In genomic region chr11:22002062-22002782, GRCm38 (mm10) we compare ENCODE assay signal across 8 mouse cellular contexts. TPM values are rescaled to one million over a fixed set of nuclear protein-coding genes. Genes with fewer than 3 reads are reported as not detected.
DNase-seq lines count a peak whose midpoint lies in the region; ATAC-seq lines count a peak whose summit lies in the region.

No protein-coding gene starts in this region.

- H3K27ac ChIP-seq in embryonic facial prominence, embryonic 14.5 days (replicated peaks; ENCODE audit: low read depth, low read length) = peak overlapping the region; percentile 71
- H3K27ac ChIP-seq in hindbrain, embryonic 14.5 days = peak overlapping the region; percentile 47
- H3K27ac ChIP-seq in midbrain, embryonic 11.5 days (ENCODE audit: low read depth, low read length) = peak overlapping the region; percentile 96

- H3K4me1 ChIP-seq in erythroblast, embryonic 14.5 days (ENCODE audit: control insufficient read depth) = no peaks in the 10 kb centered on the region; the same call in 1 of the 2 replicates
- peaks cover 4% of the 10 kb centered on the region; the same call in 1 of the 2 replicates for H3K4me1 ChIP-seq in embryonic facial prominence, embryonic 14.5 days (ENCODE audit: control insufficient read depth, insufficient read depth, low read length)
- H3K4me1 ChIP-seq in hindbrain, embryonic 14.5 days (replicated peaks; ENCODE audit: control insufficient read depth, insufficient read depth, low read length) = peaks cover 8% of the 10 kb centered on the region; the same call in 1 of the 2 replicates
- peaks cover 23% of the 10 kb centered on the region for H3K4me1 ChIP-seq in midbrain, embryonic 11.5 days (ENCODE audit: control insufficient read depth, insufficient read depth, low read length)

- peak overlapping the region; percentile 63 for H3K9ac ChIP-seq in embryonic facial prominence, embryonic 14.5 days (ENCODE audit: low read depth, low read length)
- H3K9ac ChIP-seq in hindbrain, embryonic 14.5 days = peak overlapping the region; percentile 20; the same call in 1 of the 2 replicates
- peak overlapping the region; percentile 97 for H3K9ac ChIP-seq in midbrain, embryonic 11.5 days (ENCODE audit: low read length)

- H3K36me3 ChIP-seq in erythroblast, embryonic 14.5 days (ENCODE audit: control insufficient read depth) = no peaks in the 10 kb centered on the region
- H3K36me3 ChIP-seq in embryonic facial prominence, embryonic 14.5 days (ENCODE audit: control insufficient read depth, insufficient read depth, low read length) = no peaks in the 10 kb centered on the region
- peaks cover 5% of the 10 kb centered on the region; the same call in 1 of the 2 replicates for H3K36me3 ChIP-seq in hindbrain, embryonic 14.5 days (replicated peaks; ENCODE audit: control insufficient read depth, insufficient read depth)
- no peaks in the 10 kb centered on the region for H3K36me3 ChIP-seq in midbrain, embryonic 11.5 days (ENCODE audit: control insufficient read depth, insufficient read depth, low read length)

- DNase-seq in 3T3-L1 (ENCODE audit: low read depth, low spot score) = peak; percentile 45
- no peak for DNase-seq in embryonic facial prominence, embryonic 14.5 days (ENCODE audit: low spot score)
- DNase-seq in hindbrain, embryonic 14.5 days (ENCODE audit: low spot score) = no peak
- peak; percentile 97 for DNase-seq in midbrain, embryonic 11.5 days (ENCODE audit: low spot score, missing footprints)
- DNase-seq in frontal cortex, postnatal 25 days (ENCODE audit: low spot score in 2 of 2) = no peak
- DNase-seq in spleen, adult 18-20 months = no peak

- H3K4me2 ChIP-seq in embryonic facial prominence, embryonic 14.5 days (ENCODE audit: low read depth, low read length) = peak overlapping the region; percentile 89
- H3K4me2 ChIP-seq in hindbrain, embryonic 14.5 days (replicated peaks) = peak overlapping the region; percentile 60
- H3K4me2 ChIP-seq in midbrain, embryonic 11.5 days = peak overlapping the region; percentile 81

- H3K27me3 ChIP-seq in erythroblast, embryonic 14.5 days (ENCODE audit: control insufficient read depth) = peaks cover 100% of the 10 kb centered on the region
- H3K27me3 ChIP-seq in embryonic facial prominence, embryonic 14.5 days (replicated peaks; ENCODE audit: control insufficient read depth, insufficient read depth, low read length) = peaks cover 86% of the 10 kb centered on the region
- peaks cover 96% of the 10 kb centered on the region for H3K27me3 ChIP-seq in hindbrain, embryonic 14.5 days (ENCODE audit: control insufficient read depth, insufficient read depth, low read length)
- H3K27me3 ChIP-seq in midbrain, embryonic 11.5 days (ENCODE audit: control insufficient read depth, insufficient read depth, low read length) = no peaks in the 10 kb centered on the region

- peaks cover 8% of the 10 kb centered on the region; the same call in 1 of the 2 replicates for H3K9me3 ChIP-seq in erythroblast, embryonic 14.5 days (ENCODE audit: control insufficient read depth, low read length)
- H3K9me3 ChIP-seq in embryonic facial prominence, embryonic 14.5 days (ENCODE audit: control insufficient read depth, low read length) = no peaks in the 10 kb centered on the region
- no peaks in the 10 kb centered on the region for H3K9me3 ChIP-seq in hindbrain, embryonic 14.5 days (ENCODE audit: control insufficient read depth, low read length)
- no peaks in the 10 kb centered on the region for H3K9me3 ChIP-seq in midbrain, embryonic 11.5 days (ENCODE audit: control insufficient read depth, low read length)

- H3K4me3 ChIP-seq in erythroblast, embryonic 14.5 days (replicated peaks) = peak overlapping the region; percentile 28
- peak overlapping the region; percentile 55 for H3K4me3 ChIP-seq in embryonic facial prominence, embryonic 14.5 days (ENCODE audit: low read depth, low read length)
- peak overlapping the region; percentile 36 for H3K4me3 ChIP-seq in hindbrain, embryonic 14.5 days (replicated peaks; ENCODE audit: low read length)
- H3K4me3 ChIP-seq in midbrain, embryonic 11.5 days (ENCODE audit: low read depth, low read length) = peak overlapping the region; percentile 89

- WGBS in embryonic facial prominence, embryonic 14.5 days = 0% methylated on average over 28 of the region's 34 CpGs
- whole genome bisulfite sequencing in hindbrain, embryonic 14.5 days = under 1% methylated on average over 34 of the region's 34 CpGs
- under 1% methylated on average over 34 of the region's 34 CpGs for WGBS in midbrain, embryonic 11.5 days

- ATAC-seq in erythroblast, adult 5-6 weeks (replicated peaks; ENCODE audit: low FRiP score, poor library complexity, severe bottlenecking) = no peak
- no peak for ATAC-seq in embryonic facial prominence, embryonic 14.5 days (ENCODE audit: low read depth)
- no peak for ATAC-seq in hindbrain, embryonic 14.5 days (ENCODE audit: low FRiP score)
- ATAC-seq in midbrain, embryonic 11.5 days (ENCODE audit: low FRiP score) = no peak

RNA-seq across cellular contexts. Expression of gene Otx1, which starts 0.5 kb away (rescaled TPM):
- not detected in 2 replicates for polyA plus RNA-seq in erythroblast, embryonic 14.5 days (2012)
- not detected in 2 replicates for total RNA-seq in erythroblast, adult 5-6 weeks (2015; ENCODE audit: low replicate concordance)
- total RNA-seq in erythroblast, adult 5-6 weeks (2017; ENCODE audit: low replicate concordance) = not detected in 2 replicates
- 2.8 TPM in 2 replicates for polyA plus RNA-seq in embryonic facial prominence, embryonic 14.5 days (2014; fragmentation: Nextera tagmentation; extraction: Ambion mirVana)
- 0.37 and 1.6 TPM in 2 replicates for polyA plus RNA-seq in hindbrain, embryonic 14.5 days (2014; fragmentation: Nextera tagmentation; extraction: Ambion mirVana)
- polyA plus RNA-seq in midbrain, embryonic 11.5 days (2014; fragmentation: Nextera tagmentation; extraction: Ambion mirVana) = 40.6 and 43.7 TPM in 2 replicates

Comparison
In these comparisons a context has a peak if more than half of its experiments do, and no peak if none do; other contexts are left out.
1. H3K4me3 ChIP-seq: peak in every context shown above with its lines; median percentile 89 in midbrain, embryonic 11.5 days; 55 in embryonic facial prominence, embryonic 14.5 days; 36 in hindbrain, embryonic 14.5 days; 28 in erythroblast, embryonic 14.5 days.
2. DNase-seq: peak in 3T3-L1 (single experiment) and midbrain, embryonic 11.5 days (single experiment); none in embryonic facial prominence, embryonic 14.5 days (single experiment), hindbrain, embryonic 14.5 days (single experiment), frontal cortex, postnatal 25 days (0 of 2) and spleen, adult 18-20 months (0 of 2).
3. H3K9ac ChIP-seq: peak in every context shown above with its lines; median percentile 97 in midbrain, embryonic 11.5 days; 63 in embryonic facial prominence, embryonic 14.5 days; 20 in hindbrain, embryonic 14.5 days.
4. RNA of gene Otx1, which starts 0.5 kb away (polyA plus RNA-seq): 40.6 to 43.7 TPM in midbrain, embryonic 11.5 days; 2.8 TPM in embryonic facial prominence, embryonic 14.5 days, 0.37 to 1.6 TPM in hindbrain, embryonic 14.5 days and not detected in erythroblast, embryonic 14.5 days; every median in the first group is over 10 times any median in the second.
5. Peak in every context shown above with its lines, with median percentiles within 50 percentile points of each other: H3K27ac ChIP-seq and H3K4me2 ChIP-seq.